Mouse (Mus musculus): Measurements from ENCODE around the gene Fndc11. TPM values are rescaled to one million over a fixed set of nuclear protein-coding genes. Genes with fewer than 3 reads are reported as not detected.

The Fndc11 gene
- polyA plus RNA-seq, 1 experiment = not detected

DNA sequence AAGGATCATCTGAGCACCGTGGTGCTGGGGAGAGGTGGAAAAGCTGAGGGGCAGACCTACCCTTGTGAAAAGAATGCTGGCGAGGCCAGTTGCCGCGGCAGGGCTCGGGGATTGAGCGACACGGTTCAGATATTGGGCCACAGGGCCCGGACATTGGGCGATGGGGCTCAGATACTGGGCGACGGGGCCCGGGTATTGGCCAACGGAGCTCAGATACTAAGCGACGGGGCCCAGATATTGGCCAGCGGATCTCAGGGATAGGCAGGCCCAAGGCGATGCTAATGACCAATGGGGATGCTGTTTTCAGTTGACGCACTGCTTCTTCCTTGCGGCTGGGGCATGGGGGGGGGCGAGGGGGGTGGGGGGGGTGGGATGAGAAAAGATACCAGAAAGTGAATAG lies 11.4 kb downstream of the Fndc11 start:
- Histone ChIP-seq H3K4me1 (ENCODE audit: control insufficient read depth, insufficient read depth, low read length) (no peaks in the 10 kb centered on the region), H3K4me3 (ENCODE audit: insufficient read depth, low read depth, low read length) (no peak overlapping the region), H3K27ac (ENCODE audit: insufficient read depth, low read depth, low read length) (no peak overlapping the region)
- 72% methylated on average over 20 of the region's 20 CpGs for WGBS
- TF ChIP-seq CTCF (IDR thresholded peaks at IDR 0.05; ENCODE audit: insufficient read depth, low read depth, low read length) (no peak), POLR2A (IDR thresholded peaks at IDR 0.05; ENCODE audit: insufficient read depth, low read depth, low read length) (no peak)

DNA sequence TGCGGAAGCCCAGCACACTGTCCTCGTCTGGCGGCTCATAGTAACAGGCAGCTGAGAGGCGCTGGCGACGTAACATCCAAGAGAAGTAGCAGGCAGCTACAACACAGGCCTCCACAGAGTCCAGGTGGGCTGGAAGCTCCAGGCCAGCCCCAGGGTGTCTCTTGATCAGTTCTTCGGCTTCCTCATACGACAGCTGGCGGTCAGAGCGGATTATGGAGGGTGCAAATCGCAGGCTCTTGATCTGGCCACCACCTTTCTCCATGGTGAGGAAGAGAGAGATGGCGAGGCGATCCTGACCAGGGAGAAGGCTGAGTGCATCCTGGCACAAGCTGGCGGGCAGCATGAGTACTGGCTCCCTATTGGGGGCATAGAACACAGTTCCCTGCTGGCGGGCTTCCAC lies 13.6 kb downstream of the Fndc11 start:
- no peaks in the 10 kb centered on the region for H3K4me1 ChIP-seq (ENCODE audit: control insufficient read depth, insufficient read depth, low read length)
- no peak overlapping the region for H3K4me3 ChIP-seq (ENCODE audit: insufficient read depth, low read depth, low read length)
- TF ChIP-seq POLR2A (IDR thresholded peaks at IDR 0.05; ENCODE audit: insufficient read depth, low read depth, low read length) (no peak), CTCF (IDR thresholded peaks at IDR 0.05; ENCODE audit: insufficient read depth, low read depth, low read length) (no peak)
- H3K27ac ChIP-seq (ENCODE audit: insufficient read depth, low read depth, low read length) = no peak overlapping the region
- WGBS = 94% methylated on average over 15 of the region's 15 CpGs

DNA sequence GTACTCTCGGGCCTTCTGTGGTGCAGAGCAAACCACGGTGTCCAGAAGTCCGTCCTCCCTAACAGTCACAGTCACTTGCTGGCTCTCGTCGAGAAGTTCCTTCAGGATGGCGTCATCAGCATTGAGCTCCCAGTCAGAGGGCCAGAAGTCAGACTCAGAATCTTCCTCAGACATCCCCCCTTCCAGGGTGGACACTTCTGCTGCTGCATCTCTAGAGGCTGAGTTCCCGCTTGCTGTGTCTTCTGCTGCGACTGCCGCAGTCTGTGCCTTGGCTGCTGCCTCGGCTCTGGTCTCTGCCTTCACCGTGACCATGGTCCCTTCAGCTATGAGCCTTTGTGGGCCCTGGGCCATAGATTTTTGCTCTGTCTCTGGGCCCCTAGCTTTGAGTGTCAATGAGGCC lies 14.9 kb downstream of the Fndc11 start:
- 95% methylated on average over 11 of the region's 11 CpGs for WGBS
- Histone ChIP-seq H3K4me1 (ENCODE audit: control insufficient read depth, insufficient read depth, low read length) (peaks cover 6% of the 10 kb centered on the region; the same call in 1 of the 2 replicates), H3K4me3 (ENCODE audit: insufficient read depth, low read depth, low read length) (no peak overlapping the region), H3K27ac (ENCODE audit: insufficient read depth, low read depth, low read length) (no peak overlapping the region)
- no peak for TF ChIP-seq POLR2A (IDR thresholded peaks at IDR 0.05; ENCODE audit: insufficient read depth, low read depth, low read length)
- no peak for TF ChIP-seq CTCF (IDR thresholded peaks at IDR 0.05; ENCODE audit: insufficient read depth, low read depth, low read length)

DNA sequence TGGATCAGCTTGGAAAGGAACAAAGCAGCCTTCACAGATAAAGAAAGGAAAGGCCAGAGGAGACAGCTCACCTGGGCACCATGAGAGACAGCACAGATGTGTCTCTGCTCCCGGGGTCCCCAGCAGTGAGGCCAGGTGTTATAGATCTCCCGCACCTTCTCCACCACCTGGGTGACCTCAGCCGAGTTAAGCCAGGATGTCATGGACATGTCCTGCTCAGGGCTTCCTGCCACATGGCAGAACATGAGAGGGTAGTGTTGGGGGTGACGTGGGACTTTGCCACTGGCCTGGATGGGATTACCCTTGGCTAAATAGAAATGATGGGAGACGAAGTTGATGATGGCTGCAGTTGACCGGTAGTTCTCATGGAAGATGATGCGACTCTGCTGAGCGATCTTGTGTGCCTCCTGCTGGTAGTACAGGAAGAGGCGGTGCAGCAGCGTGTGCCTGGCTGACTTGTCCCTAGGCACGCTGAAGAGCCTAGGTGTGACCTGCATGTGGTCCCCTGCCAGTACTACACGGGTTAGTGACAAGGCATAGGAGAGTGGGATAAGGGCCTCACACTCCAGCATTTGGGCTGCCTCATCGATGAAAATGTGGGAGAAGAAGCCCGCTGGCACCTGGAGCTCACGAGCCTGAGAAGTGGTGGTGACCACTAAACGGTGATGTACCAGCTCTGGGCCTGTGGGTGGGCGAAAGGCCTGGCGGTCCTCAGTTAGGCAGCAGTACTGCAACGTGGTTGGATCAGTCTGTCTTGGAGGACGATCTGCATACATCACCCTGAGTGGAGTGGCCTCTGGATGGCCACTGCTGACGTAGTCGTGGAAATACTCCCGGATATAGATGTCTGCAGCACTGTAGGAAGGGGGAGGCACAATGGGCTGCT lies 16.1 kb downstream of the Fndc11 start:
- no peak overlapping the region for H3K27ac ChIP-seq (ENCODE audit: insufficient read depth, low read depth, low read length)
- H3K4me3 ChIP-seq (ENCODE audit: insufficient read depth, low read depth, low read length) = no peak overlapping the region
- no peak for TF ChIP-seq CTCF (IDR thresholded peaks at IDR 0.05; ENCODE audit: insufficient read depth, low read depth, low read length)
- no peak for TF ChIP-seq POLR2A (IDR thresholded peaks at IDR 0.05; ENCODE audit: insufficient read depth, low read depth, low read length)
- 88% methylated on average over 23 of the region's 23 CpGs for WGBS
- H3K4me1 ChIP-seq (ENCODE audit: control insufficient read depth, insufficient read depth, low read length) = peaks cover 8% of the 10 kb centered on the region; the same call in 1 of the 2 replicates

DNA sequence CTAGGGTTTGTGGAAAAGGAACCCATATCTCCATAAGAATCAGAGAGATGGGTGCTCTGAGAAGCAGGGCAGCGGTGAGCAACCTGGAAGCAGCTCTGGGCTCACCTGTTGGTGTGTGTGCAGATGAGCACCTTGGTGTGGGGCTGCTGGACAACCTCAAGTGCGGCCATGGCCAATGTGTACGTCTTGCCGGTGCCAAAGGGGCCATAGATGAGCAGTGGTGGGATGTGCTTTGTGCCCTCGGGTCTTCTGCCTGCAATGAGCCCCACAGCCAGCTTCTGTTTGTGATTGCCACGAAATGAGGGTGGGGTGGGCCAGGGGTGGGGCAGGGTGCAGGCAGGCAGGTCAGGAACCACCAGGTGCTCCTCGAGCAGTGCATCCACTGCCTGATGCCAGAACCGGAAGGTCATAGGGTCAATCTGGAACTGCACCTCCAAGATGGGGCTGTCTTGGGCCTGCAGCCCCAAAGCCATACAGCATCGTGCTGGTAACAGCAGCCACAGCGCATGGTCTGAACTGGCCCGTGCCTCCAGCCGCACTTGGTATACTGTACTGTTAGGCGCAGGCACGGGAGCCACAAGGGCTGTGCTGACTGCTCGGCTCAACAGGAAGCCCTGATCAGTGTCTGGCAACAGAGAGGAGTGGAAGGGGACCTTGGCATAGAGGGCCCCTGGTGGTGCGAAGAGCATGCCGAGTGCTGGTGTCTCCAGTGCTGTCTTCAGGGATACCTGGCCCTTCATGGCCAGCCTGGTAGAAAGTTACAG lies 17.6 kb downstream of the Fndc11 start:
- TF ChIP-seq POLR2A (IDR thresholded peaks at IDR 0.05; ENCODE audit: insufficient read depth, low read depth, low read length) (no peak), CTCF (IDR thresholded peaks at IDR 0.05; ENCODE audit: insufficient read depth, low read depth, low read length) (no peak)
- 94% methylated on average over 17 of the region's 17 CpGs for WGBS

DNA sequence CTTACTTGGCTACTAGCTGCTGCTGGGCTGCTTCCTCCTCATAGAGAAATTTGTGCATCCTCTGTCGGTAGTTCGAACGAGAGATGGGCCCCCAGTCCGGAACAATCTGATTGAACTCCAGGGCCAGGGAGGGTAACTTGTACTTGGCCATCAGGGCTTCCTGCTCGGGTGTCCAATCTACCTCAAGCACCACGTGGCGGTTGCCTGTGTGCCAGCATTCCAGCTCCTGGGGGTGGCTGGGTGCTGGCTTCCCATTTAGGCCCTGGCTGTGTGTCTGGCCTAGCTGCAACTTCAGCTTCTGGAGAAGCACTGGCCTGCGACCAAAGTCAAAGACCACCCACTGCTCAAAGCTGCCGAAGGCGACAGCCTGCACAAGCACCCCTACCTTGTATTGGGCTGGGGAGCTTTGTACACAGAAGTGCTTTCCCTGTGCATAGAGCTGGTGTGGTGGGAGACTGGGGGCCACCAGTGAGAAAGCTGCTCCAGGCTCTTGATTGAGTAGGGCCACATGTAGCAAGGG lies 18.3 kb downstream of the Fndc11 start:
- 74% methylated on average over 10 of the region's 10 CpGs for WGBS
- TF ChIP-seq CTCF (IDR thresholded peaks at IDR 0.05; ENCODE audit: insufficient read depth, low read depth, low read length) = no peak
- TF ChIP-seq POLR2A (IDR thresholded peaks at IDR 0.05; ENCODE audit: insufficient read depth, low read depth, low read length) = no peak
- Histone ChIP-seq H3K4me3 (ENCODE audit: insufficient read depth, low read depth, low read length) (no peak overlapping the region), H3K27ac (ENCODE audit: insufficient read depth, low read depth, low read length) (no peak overlapping the region), H3K4me1 (ENCODE audit: control insufficient read depth, insufficient read depth, low read length) (peaks cover 12% of the 10 kb centered on the region)

More for the DNA sequence above, 17.6 kb downstream of the Fndc11 start:
- Histone ChIP-seq H3K27ac (ENCODE audit: insufficient read depth, low read depth, low read length) (no peak overlapping the region), H3K4me1 (ENCODE audit: control insufficient read depth, insufficient read depth, low read length) (peaks cover 12% of the 10 kb centered on the region), H3K4me3 (ENCODE audit: insufficient read depth, low read depth, low read length) (no peak overlapping the region)

DNA sequence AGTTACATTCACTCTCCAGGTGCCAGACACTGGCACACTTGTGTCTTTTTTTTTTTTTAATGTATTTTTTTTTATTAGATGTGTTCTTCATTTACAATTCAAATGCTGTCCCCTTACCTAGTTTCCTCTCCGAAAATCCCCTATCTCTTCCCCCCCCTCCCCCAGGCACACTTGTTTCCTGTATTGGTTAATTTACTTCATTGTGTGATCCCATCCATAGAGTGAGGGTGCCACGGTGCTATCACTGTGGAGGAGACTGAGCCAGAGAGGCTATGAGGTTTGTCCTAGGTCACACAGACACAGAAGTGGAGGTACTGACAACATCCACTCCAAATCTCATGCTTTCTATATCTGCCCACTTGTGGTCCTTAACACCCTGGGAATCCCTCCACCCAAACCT lies 19.0 kb downstream of the Fndc11 start:
- TF ChIP-seq POLR2A (IDR thresholded peaks at IDR 0.05; ENCODE audit: insufficient read depth, low read depth, low read length) (no peak), CTCF (IDR thresholded peaks at IDR 0.05; ENCODE audit: insufficient read depth, low read depth, low read length) (no peak)
- H3K4me1 ChIP-seq (ENCODE audit: control insufficient read depth, insufficient read depth, low read length) = peaks cover 12% of the 10 kb centered on the region
- no peak overlapping the region for H3K27ac ChIP-seq (ENCODE audit: insufficient read depth, low read depth, low read length)
- WGBS = 76% methylated on average over 2 of the region's 2 CpGs
- no peak overlapping the region for H3K4me3 ChIP-seq (ENCODE audit: insufficient read depth, low read depth, low read length)

DNA sequence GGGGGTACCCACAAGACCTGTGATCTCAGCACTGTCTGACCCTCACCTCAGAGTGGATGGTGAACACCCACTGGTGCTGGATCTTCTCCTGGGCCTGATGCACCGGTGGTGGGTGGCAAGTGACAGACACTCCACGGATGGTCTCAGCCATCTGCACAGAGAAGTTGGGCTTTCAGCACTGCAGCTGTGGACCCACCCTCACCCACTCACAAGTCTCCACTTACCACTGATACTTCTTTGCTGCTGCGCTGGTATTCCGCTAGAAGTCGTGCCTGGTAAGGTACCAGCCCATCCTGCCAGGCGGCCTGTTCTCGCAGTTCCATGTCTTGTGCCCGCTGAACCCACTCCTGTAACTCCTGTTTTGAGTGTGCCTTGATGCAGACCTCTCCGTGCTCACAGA lies 19.4 kb downstream of the Fndc11 start:
- TF ChIP-seq CTCF (IDR thresholded peaks at IDR 0.05; ENCODE audit: insufficient read depth, low read depth, low read length) = no peak
- TF ChIP-seq POLR2A (IDR thresholded peaks at IDR 0.05; ENCODE audit: insufficient read depth, low read depth, low read length) = no peak
- Histone ChIP-seq H3K4me1 (ENCODE audit: control insufficient read depth, insufficient read depth, low read length) (peaks cover 12% of the 10 kb centered on the region), H3K27ac (ENCODE audit: insufficient read depth, low read depth, low read length) (no peak overlapping the region), H3K4me3 (ENCODE audit: insufficient read depth, low read depth, low read length) (no peak overlapping the region)
- 73% methylated on average over 9 of the region's 9 CpGs for WGBS

Measured in olfactory bulb, adult 2 months (tissue).